Mouse (Mus musculus) olfactory bulb, adult 2 months (tissue): ENCODE measurements around the gene Slx4.

Experiments used
- CTCF ChIP-seq: fragments of 200-500 bp; IDR thresholded peaks from 2 replicates; pipeline ENCODE4 v1.5.1; 2012; ENCODE audit warnings: low read depth, mild to moderate bottlenecking, low read length, moderate library complexity; ENCODE audit not compliant: insufficient read depth
- POLR2A ChIP-seq: fragments of 200-500 bp; IDR thresholded peaks from 2 replicates; pipeline ENCODE4 v1.6.1; 2012; ENCODE audit warnings: mild to moderate bottlenecking, low read depth, low read length, moderate library complexity; ENCODE audit not compliant: insufficient read depth

GRCm38 (mm10) chr16:4036807-4037206 lies 33.2 kb upstream of the Slx4 start, which contains the start of gene Dnase1:
- TF ChIP-seq POLR2A (no peak), CTCF (no peak)
